Mouse (Mus musculus) CH12.LX (cell line): Measurements from ENCODE around the gene Jak2. TPM values are rescaled to one million over a fixed set of nuclear protein-coding genes. Genes with fewer than 3 reads are reported as not detected.
A peak's percentile ranks its signal among the peaks of the same experiment; 100 is the strongest.

Source experiments
- DNase-seq: peaks from one replicate; pipeline ENCODE4 v3.0.0-alpha.2; 2013; ENCODE audit errors: extremely low read depth
- H3K27ac ChIP-seq: 2 replicates; pipeline ENCODE4 v1.5.1; 2012; ENCODE audit warnings: low read depth, mild to moderate bottlenecking, control low read depth, moderate library complexity; ENCODE audit not compliant: insufficient read depth
- H3K27me3 ChIP-seq: replicated peaks from 2 replicates; pipeline ENCODE3; 2012; ENCODE audit warnings: inconsistent platforms
- H3K36me3 ChIP-seq, 2 experiments: replicated peaks in 1 of 2; 2 replicates each; pipeline versions ENCODE3 to v1.6.1; 2012; ENCODE audit warnings: inconsistent platforms in 1 of 2, low read length in 1 of 2, mild to moderate bottlenecking in 1 of 2, mixed read lengths in 1 of 2, moderate library complexity in 1 of 2; ENCODE audit not compliant: control insufficient read depth in 1 of 2, insufficient read depth in 1 of 2
- H3K4me1 ChIP-seq, 2 experiments: 2 replicates each; pipeline ENCODE4 v1.6.1; 2012; ENCODE audit warnings: inconsistent platforms in 1 of 2, moderate library complexity in 1 of 2; ENCODE audit not compliant: insufficient read depth in 2 of 2, control insufficient read depth in 1 of 2
- H3K4me2 ChIP-seq: 2 replicates; pipeline ENCODE4 v1.6.1; 2012; ENCODE audit warnings: low read depth, mild to moderate bottlenecking, control low read depth; ENCODE audit not compliant: poor library complexity, insufficient read depth, severe bottlenecking
- H3K4me3 ChIP-seq, 3 experiments: fragments of 150-350 bp in 1 of 3; sonication (generic) in 1 of 3; replicated peaks in 1 of 3; 2 replicates each; pipeline versions ENCODE3 to v1.5.1; 2011 to 2012; ENCODE audit warnings: low read depth in 2 of 3, low read length in 2 of 3, mild to moderate bottlenecking in 2 of 3, moderate library complexity in 2 of 3, control low read depth in 1 of 3, improper control_type of control experiment in 1 of 3, inconsistent platforms in 1 of 3, mixed read lengths in 1 of 3; ENCODE audit not compliant: poor library complexity in 1 of 3
- H3K79me2 ChIP-seq: replicated peaks from 2 replicates; pipeline ENCODE4 v1.6.1; 2012; ENCODE audit warnings: mild to moderate bottlenecking, moderate library complexity; ENCODE audit not compliant: control insufficient read depth, poor library complexity, insufficient read depth, severe bottlenecking; ENCODE audit errors: extremely low read depth
- H3K9ac ChIP-seq: 2 replicates; pipeline ENCODE4 v1.6.1; 2012; ENCODE audit warnings: low read depth, mild to moderate bottlenecking, control low read depth, moderate library complexity; ENCODE audit not compliant: insufficient read depth
- H3K9me3 ChIP-seq: replicated peaks from 2 replicates; pipeline ENCODE3; 2012; ENCODE audit warnings: low read length, inconsistent platforms, mixed read lengths
- BHLHE40 ChIP-seq: IDR thresholded peaks from 2 replicates; pipeline ENCODE4 v1.6.1; 2011; ENCODE audit warnings: mild to moderate bottlenecking, low read depth, low read length, improper control_type of control experiment
- CHD1 ChIP-seq: IDR thresholded peaks from 2 replicates; pipeline ENCODE4 v1.6.1; 2012; ENCODE audit warnings: low read depth, low read length, improper control_type of control experiment, inconsistent platforms
- CTCF ChIP-seq, 2 experiments: IDR thresholded peaks in 1 of 2; conservative IDR thresholded peaks in 1 of 2; 2 replicates each; pipeline ENCODE4 v1.5.1; 2011 to 2012; ENCODE audit warnings: low read depth in 2 of 2, low read length in 2 of 2, improper control_type of control experiment in 1 of 2, inconsistent platforms in 1 of 2, mild to moderate bottlenecking in 1 of 2, moderate library complexity in 1 of 2
- HCFC1 ChIP-seq: IDR thresholded peaks from 2 replicates; pipeline ENCODE4 v1.6.1; 2012; ENCODE audit warnings: low read depth, mild to moderate bottlenecking, inconsistent platforms, low read length, improper control_type of control experiment
- IRF4 ChIP-seq: IDR thresholded peaks from 2 replicates; pipeline ENCODE4 v1.6.1; 2014; ENCODE audit warnings: low read depth, mild to moderate bottlenecking, inconsistent platforms, low read length, improper control_type of control experiment
- JUN ChIP-seq: IDR thresholded peaks from 2 replicates; pipeline ENCODE4 v1.6.1; 2011; ENCODE audit warnings: low read depth, mild to moderate bottlenecking, low read length, improper control_type of control experiment, moderate library complexity; ENCODE audit not compliant: insufficient read depth
- KAT2A ChIP-seq: IDR thresholded peaks from 2 replicates; pipeline ENCODE4 v1.6.1; 2012; ENCODE audit warnings: low read length, improper control_type of control experiment, inconsistent platforms; ENCODE audit not compliant: insufficient replicate concordance
- MEF2A ChIP-seq: IDR thresholded peaks from 2 replicates; pipeline ENCODE4 v1.6.1; 2014; ENCODE audit warnings: low read depth, mild to moderate bottlenecking, inconsistent platforms, low read length, improper control_type of control experiment, borderline replicate concordance
- MXI1 ChIP-seq: IDR thresholded peaks from 2 replicates; pipeline ENCODE4 v1.6.1; 2011; ENCODE audit warnings: mild to moderate bottlenecking, low read depth, low read length, improper control_type of control experiment
- NRF1 ChIP-seq: IDR thresholded peaks from 2 replicates; pipeline ENCODE4 v1.6.1; 2014; ENCODE audit warnings: low read depth, mild to moderate bottlenecking, inconsistent platforms, low read length, improper control_type of control experiment, moderate library complexity
- RAD21 ChIP-seq: IDR thresholded peaks from 2 replicates; pipeline ENCODE4 v1.6.1; 2011; ENCODE audit warnings: low read depth, mild to moderate bottlenecking, low read length, improper control_type of control experiment, moderate library complexity
- SMC3 ChIP-seq: IDR thresholded peaks from 2 replicates; pipeline ENCODE4 v1.6.1; 2011; ENCODE audit warnings: low read depth, low read length, improper control_type of control experiment
- TCF12 ChIP-seq: IDR thresholded peaks from 2 replicates; pipeline ENCODE4 v1.6.1; 2014; ENCODE audit warnings: low read depth, mild to moderate bottlenecking, inconsistent platforms, low read length, improper control_type of control experiment
- USF2 ChIP-seq: conservative IDR thresholded peaks from 2 replicates; pipeline ENCODE4 v1.6.1; 2011; ENCODE audit warnings: low read depth, low read length, improper control_type of control experiment
- dilution Hi-C: fragments of 300-500 bp; cut with MboI; formaldehyde crosslinking; loops from 2 replicates; pipeline ENCODE4 v1.14.3; 2020; ENCODE audit warnings: low sequenced_read_pairs; ENCODE audit not compliant: extremely low pct_unique_long_range_greater_than_20kb, extremely low pct_ligation_motif_present
- in situ Hi-C: fragments of 300-500 bp; cut with MboI; formaldehyde crosslinking; loops from 3 replicates; pipeline ENCODE4 v1.14.3; 2019; ENCODE audit warnings: low sequenced_read_pairs, low pct_ligation_motif_present, low pct_unique_long_range_greater_than_20kb, mixed read lengths
- polyA plus RNA-seq: library from polyadenylated mRNA; unstranded; fragments of >175 nt; gene quantifications from 2 replicates; pipeline ENCODE4 v1.2.1, GENCODE M21; 2012; ENCODE audit warnings: low read depth; ENCODE audit not compliant: insufficient read length
- total RNA-seq, 2 experiments: library from RNA; depleted of rRNA; stranded (reverse); fragments of 300-350 nt in 1 of 2; fragments of >200 nt in 1 of 2; gene quantifications; 2 replicates each; pipeline ENCODE4 v1.2.3; 2012 to 2014

Gene Jak2
- total and polyA plus RNA-seq, 3 experiments: 6.6 to 11.5 (median 8.4) TPM

- no peak for TF ChIP-seq NRF1
- TF ChIP-seq IRF4: peak; percentile 16; the same call in 1 of the 2 replicates
- TF ChIP-seq SMC3: no peak
- no peak overlapping the region for H3K4me3 ChIP-seq
- peak; percentile 35 for DNase-seq
- no peaks in the 10 kb centered on the region for H3K9me3 ChIP-seq
- no peak overlapping the region for H3K27ac ChIP-seq
- H3K27me3 ChIP-seq: no peaks in the 10 kb centered on the region
- H3K4me2 ChIP-seq: no peak overlapping the region
- no peaks in the 10 kb centered on the region for H3K79me2 ChIP-seq
- in situ Hi-C loops: loop anchor here (10.0 kb wide), 1 partner anchor 85 kb away; no protein-coding TSS in a partner anchor
- H3K9ac ChIP-seq: no peak overlapping the region
- dilution Hi-C loops: no loop called here
- H3K4me1 ChIP-seq: peaks cover 0 to 6% of the 10 kb centered on the region in 2 experiments; a peak in 1 of 4 replicates
- H3K36me3 ChIP-seq: no peaks in the 10 kb centered on the region
Observed at GRCm38 (mm10) chr19:29209898-29210297, 41.7 kb upstream of the Jak2 start.

GRCm38 (mm10) chr19:29210319-29210718 is 41.3 kb upstream of the Jak2 start:
- no peak for TF ChIP-seq HCFC1
- peak; percentile 5 for TF ChIP-seq RAD21
- TF ChIP-seq SMC3: peak; percentile 35
- peak in 1 of 2 experiments; percentile 40; a peak in 2 of 4 replicates for TF ChIP-seq CTCF (conservative IDR thresholded peaks at IDR 0.05 in 1 of 2, IDR thresholded peaks at IDR 0.05 in 1 of 2; ENCODE audit: low read depth in 2 of 2, low read length in 2 of 2)
- no peak overlapping the region for H3K4me3 ChIP-seq
- no peak for DNase-seq
- no peaks in the 10 kb centered on the region for H3K27me3 ChIP-seq
- dilution Hi-C loops (no loop called here), in situ Hi-C loops (no loop called here)
- H3K36me3 ChIP-seq: no peaks in the 10 kb centered on the region
- H3K4me2 ChIP-seq: no peak overlapping the region
- no peak overlapping the region for H3K27ac ChIP-seq
- no peak overlapping the region for H3K9ac ChIP-seq
- no peaks in the 10 kb centered on the region for H3K79me2 ChIP-seq
- H3K4me1 ChIP-seq: peaks cover 0 to 6% of the 10 kb centered on the region in 2 experiments; a peak in 1 of 4 replicates
- H3K9me3 ChIP-seq: no peaks in the 10 kb centered on the region

GRCm38 (mm10) chr19:29215811-29216509 is 35.7 kb upstream of the Jak2 start:
- no peak overlapping the region for H3K9ac ChIP-seq
- in situ Hi-C loops: no loop called here
- dilution Hi-C loops: no loop called here
- H3K4me2 ChIP-seq: no peak overlapping the region
- H3K27ac ChIP-seq: no peak overlapping the region
- no peaks in the 10 kb centered on the region for H3K79me2 ChIP-seq
- H3K9me3 ChIP-seq: no peaks in the 10 kb centered on the region
- H3K4me1 ChIP-seq: no peaks in the 10 kb centered on the region
- no peaks in the 10 kb centered on the region for H3K27me3 ChIP-seq
- DNase-seq: no peak
- TF ChIP-seq TCF12 (no peak), USF2 (no peak), BHLHE40 (no peak), MXI1 (no peak), JUN (no peak), MEF2A (no peak), CHD1 (no peak), KAT2A (no peak)
- H3K36me3 ChIP-seq: no peaks in the 10 kb centered on the region
- H3K4me3 ChIP-seq: no peak overlapping the region
